Mouse (Mus musculus): Measurements from ENCODE around the gene Col4a1. TPM values are rescaled to one million over a fixed set of nuclear protein-coding genes. Genes with fewer than 3 reads are reported as not detected.

Col4a1 gene
- polyA plus RNA-seq, 1 experiment = 261 TPM

DNA sequence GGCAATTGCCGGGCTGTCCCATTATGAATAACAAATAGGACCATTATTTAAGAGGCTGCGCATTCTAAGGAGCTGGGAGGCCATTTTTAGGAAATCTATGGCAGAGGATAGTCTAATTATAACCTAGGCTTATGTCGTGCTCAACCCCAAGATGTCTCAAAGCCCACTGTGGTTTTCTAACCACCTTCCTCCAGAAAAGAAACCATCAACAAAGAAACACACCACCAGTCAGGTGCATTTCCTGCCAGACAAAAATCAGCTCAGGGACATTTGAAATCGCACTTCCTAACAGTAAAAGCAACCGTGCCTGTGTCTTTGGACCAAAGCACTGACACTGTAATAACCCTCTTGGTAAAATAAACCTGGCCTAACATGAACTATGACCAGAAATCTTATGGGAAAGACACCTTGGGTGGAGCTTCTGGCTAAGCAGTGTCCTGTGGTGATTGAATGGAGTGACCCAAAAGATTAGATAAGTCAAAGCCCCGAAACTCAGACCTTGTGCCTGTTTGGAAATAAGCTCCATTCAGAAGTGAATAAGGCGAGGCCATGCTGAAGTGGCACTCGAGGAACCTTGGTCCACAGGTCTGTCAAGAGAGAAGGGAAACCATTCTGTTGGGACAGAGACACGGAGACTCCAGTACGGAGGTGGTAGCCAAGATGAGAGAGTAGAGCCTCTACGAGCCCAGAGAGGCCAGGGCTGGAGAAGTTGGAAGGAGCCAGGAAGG lies 131.0 kb downstream of the Col4a1 start:
- no peak for DNase-seq (ENCODE audit: low spot score)

DNA sequence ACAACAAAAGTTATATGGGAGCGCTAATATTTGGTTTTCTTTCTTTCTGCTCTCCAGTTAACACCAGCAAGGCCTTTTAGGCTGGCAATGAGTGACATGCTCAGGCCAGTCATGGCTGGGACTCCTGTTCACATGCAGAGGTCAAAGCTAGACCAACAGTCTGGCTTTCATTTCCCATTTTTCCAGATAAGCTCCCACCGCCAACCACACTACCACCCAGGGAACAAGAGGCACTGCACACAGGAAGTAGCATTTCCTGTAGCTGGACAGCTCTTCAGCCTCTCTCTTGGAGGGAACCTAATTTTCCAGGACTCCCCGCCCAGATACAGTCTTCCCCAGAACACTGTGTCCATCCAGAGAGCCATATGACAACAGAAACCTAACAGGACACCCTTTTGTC lies 132.8 kb downstream of the Col4a1 start:
- no peak for DNase-seq (ENCODE audit: low spot score)

DNA sequence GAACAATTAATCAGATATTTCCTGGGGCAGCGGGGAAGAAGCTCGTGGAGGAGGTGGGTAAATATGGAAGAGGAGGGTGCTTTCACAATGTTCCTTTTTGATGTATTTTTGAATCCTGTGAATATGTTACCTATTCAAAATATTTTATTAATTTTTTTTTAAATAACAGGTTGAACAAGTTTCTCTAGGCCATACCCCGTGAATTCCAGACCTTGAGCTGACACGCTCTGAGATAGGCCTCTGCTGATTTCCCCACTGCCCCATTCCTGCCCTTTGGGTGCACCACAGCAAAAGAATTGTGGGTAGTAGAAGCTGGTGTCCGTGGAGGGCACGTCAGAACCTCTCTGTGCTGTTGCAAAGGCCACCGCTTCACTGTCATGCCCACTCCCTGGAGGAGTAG lies 136.2 kb downstream of the Col4a1 start:
- no peak for DNase-seq (ENCODE audit: low spot score)

DNA sequence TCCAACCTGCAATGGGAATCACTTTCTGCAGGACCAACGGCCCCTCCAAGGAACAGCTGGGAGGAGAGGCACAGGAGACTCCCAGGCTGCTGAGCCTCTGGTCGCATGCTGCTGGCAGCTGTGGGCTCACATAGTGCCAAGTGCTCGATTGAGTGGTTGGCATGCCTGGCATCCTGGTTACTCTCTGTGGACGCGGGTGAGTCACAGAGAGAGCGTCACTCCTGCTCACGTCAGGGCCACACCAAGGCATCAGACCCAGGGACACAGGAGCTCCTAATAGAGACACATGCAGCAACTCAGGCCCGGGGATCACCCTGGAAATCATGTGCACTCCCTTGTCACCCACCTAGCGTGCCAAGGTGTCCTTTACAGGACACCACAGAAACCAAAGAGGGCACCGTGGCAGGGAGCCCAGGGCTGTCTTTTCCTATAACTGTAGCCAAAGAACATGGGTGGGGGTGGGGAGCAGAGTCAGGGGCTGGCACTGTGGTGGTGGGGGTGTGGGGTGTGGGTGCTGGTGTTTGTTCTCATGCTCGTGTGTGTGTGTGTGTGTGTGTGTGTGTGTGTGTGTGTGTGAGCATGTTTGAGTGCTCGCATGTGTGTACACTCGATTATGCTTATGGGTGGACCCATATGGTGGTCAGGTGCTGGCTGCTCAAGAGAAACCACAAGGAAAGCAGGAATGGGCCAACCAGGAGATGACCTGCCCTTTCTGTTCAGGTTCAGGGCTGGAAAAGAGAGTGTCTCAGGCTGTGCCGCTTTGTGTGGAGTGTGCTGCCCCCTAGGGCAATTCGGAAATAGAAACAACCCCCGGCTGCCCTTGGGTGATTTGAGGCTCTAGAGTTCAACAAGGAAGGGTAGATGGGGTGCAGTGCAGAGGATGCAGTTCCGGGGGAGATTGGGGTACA lies 139.1 kb downstream of the Col4a1 start:
- DNase-seq (ENCODE audit: low spot score) = no peak

DNA sequence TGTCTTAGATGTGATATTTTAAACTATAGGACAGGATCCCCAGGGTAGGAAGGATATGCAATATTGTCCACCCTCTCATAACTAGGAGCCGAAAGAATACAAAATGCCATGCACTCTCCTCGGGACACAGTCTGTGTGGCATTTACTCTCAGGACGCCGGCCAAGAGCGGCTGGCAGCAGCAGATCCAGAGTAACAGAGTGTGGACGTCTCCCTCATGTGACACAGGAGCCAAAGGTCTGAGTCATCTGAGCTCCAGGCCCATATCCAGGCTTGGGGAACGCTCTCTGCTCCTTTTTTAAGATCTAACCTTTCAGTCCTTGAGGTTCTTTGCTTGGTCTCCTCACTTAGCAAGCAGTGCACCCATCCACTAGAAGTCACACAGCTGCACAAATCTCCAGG lies 141.1 kb downstream of the Col4a1 start:
- DNase-seq (ENCODE audit: low spot score) = no peak

DNA sequence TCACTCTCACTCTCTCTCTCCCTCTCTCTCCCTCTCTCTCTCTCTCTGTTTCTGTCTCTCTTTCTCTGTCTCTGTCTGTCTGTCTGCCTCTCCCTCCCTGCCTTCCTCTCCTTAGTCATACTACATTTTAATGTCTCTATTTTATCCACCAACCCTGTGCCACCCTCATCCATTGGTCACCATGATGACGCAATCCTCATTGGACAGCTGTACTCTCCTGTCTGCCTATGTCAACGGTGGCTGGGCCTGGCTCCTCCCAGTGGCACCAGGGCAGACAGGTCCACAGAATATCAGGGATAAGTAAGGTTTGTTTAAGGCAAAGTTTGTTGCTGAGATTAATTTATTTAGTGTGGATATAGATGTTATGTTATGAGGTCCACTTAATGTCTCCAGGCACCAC lies 143.2 kb downstream of the Col4a1 start:
- DNase-seq (ENCODE audit: low spot score) = no peak

DNA sequence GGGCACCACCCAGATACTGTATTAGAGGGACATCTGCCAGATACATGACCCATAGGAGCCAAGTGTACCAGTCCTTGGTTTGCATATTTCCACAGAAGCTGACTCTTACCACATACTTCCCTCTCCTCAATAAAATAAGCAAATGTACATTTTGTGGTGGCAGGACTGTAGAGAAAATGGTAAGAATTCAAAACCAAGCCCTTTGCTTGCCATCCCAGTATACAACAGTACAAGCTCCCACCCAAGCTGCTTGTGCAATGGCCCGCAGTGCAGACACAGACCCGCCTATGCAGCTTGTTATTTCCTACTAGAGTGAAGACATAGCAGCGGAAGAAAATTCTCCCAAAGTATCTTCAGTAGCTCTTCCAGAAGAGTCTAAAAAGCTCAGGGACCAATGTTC lies 143.8 kb downstream of the Col4a1 start:
- DNase-seq (ENCODE audit: low spot score) = no peak

DNA sequence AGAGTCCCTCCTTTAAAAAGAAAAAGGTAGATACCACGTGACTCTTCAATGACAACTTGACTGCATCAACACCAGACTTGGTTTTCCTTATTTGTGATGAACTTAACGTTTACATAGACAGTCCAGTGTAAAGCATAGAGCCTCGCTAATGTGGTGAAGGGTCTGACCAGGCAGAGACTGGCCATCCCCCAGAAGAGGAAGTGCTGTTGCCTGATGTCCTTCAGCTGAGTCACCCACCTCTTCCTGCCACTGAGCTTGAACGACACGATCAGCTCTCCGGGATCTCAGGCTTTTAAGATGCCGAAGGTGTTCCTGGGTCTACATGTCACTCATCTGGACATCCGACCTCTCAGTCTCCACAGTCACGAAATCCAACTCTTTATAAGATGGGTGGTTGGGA lies 144.7 kb downstream of the Col4a1 start:
- DNase-seq (ENCODE audit: low spot score) = no peak

DNA sequence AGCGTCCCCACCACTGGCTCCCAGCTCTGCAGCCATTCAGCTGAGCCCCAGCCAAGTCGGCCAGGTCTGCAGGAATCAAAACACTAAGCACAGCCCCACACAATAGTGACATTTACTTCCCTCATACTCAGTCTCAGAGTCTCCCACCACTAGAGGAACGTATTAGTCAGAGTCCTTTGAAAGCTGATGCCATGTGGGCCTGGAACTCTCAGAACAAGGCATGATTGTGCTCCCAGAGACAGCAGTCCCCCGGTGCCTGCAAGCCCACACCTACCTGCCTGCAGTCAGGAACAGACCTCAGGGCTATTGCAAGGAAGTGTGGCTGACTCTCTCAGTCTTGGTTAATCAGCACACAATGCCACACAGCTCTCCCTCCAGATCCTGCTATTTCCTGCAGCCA lies 147.0 kb downstream of the Col4a1 start:
- DNase-seq (ENCODE audit: low spot score) = no peak

DNA sequence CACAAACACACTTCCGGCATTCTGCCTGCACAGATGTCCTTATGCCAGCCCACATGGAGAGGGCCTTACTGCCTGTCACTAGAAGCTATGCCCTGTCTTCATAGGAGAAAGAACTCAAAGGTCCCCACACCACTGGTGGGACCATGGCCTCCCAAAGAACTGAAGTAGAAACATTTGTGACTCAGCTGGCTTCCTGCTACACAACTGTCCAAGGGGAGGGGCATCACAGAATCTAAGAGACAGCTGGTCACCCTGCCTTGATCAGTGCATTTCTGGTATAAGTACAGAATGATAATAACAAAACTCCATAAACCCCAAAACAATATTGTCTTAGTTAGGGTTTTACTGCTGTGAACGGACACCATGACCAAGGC lies 156.3 kb downstream of the Col4a1 start:
- no peak for DNase-seq (ENCODE audit: low spot score)

DNA sequence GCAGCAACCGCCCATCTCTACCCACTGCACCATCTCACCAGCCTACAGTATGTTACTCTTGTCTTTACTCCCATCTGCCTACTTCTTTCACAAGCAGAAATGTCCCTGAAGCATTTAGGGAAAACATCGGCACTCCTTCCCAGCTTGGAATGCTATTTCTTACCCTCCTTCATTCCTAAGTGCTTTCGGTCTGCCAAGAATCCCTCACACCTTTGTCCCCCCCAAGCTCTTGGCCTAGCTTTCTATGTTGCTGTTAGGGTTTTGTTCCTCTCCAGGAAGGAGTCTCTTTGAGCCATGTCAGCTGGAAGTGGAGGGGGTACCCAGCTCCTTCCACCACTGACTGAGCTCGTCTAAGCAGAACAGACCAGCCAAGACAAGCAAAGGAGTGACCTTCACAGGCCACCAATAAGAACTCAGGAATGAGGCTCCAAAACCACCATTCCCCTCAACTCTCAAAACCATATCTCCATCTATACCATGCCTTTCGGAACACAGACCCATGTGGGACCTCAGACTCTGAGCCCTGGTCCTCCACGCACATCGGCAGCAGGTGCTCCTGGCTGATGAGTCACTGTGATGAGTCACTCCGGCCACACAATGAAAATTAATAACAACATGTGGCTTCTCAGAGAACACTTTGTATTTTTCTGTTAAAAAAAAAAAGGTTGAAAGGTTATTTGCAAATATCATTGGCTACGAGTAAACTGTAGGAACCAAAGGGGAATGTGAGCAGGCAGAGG lies 156.9 kb downstream of the Col4a1 start:
- no peak for DNase-seq (ENCODE audit: low spot score)

DNA sequence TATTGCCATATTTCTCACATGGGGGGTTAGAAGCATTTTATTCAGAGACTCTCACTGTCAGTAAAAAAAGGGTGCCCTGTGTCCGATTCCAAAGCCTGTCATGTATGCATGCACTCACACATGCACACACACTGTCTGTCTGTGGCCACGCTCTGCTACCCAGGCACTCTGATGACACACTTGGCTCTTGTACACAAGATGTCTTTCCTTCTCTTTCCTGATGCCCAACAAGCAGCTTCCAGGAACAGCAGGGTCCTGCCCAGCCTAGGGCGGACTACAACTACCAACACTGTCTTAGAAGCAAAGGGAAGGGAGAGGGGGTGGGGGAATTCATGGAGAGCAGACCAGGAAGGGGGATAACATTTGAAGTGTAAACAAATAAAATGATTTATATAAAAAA lies 162.4 kb downstream of the Col4a1 start:
- no peak for DNase-seq (ENCODE audit: low spot score)

DNA sequence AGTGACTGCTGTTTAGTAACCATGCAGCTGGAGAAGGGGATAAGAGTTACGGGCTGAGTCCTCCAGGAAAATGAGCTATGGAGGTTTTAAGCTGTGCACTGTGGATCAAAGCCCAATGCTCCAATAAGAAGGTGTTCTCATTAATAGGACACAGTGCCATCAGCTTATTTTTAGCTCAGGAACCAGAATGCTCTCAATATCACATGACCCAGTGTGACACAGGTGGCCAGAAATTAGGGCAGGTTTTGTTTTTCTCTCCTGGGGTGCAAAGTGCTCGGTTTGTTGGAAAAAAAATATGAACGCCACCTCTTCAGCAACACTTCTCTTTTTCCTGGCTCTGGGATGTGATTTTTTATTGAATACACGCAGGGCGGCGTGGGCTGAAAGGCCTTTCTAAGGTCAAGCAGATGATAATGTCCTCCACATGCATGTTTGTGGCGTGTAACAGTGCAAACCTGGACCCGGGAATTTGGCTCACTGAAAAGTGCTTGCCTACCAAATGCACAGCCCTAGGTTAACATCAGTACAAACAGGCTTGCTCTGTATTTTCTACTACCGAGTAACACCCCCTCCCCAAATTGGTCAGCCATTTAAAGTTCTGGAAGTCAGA lies 163.3 kb downstream of the Col4a1 start:
- no peak for DNase-seq (ENCODE audit: low spot score)

DNA sequence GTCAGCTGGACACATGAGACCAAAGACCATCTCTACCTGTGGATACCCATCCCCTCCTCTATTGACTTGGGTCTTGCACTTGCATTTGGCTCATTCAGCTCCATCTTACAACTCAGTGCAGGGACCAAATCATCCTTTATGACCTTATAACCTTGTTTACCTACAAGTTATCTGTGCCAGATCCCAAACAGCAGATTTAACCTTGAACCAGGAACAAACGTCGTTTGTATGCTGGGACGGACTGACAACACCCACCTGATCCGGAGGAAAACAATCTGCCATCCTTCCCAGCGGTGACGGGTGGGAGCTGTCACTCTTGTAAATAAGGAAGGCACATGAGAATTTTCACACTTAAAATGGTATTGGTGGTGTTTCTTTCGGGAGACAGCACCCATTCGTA lies 163.8 kb downstream of the Col4a1 start:
- DNase-seq (ENCODE audit: low spot score) = no peak

Other genes with a start within 250 kb of the Col4a1 start
- gene Col4a2, start within 50 bp of the Col4a1 start, polyA plus RNA-seq (2012; rRNA removed) = 109 and 190 TPM in 2 replicates
- 24.9 and 29.8 TPM in 2 replicates for gene Rab20, start 165.9 kb upstream of the Col4a1 start, polyA plus RNA-seq (2012; rRNA removed)
- 120 and 154 TPM in 2 replicates for gene Naxd, start 184.7 kb upstream of the Col4a1 start, polyA plus RNA-seq (2012; rRNA removed)
- 38.5 and 42.4 TPM in 2 replicates for gene Cars2, start 238.0 kb upstream of the Col4a1 start, polyA plus RNA-seq (2012; rRNA removed)
- 41.4 and 47.0 TPM in 2 replicates for gene Ing1, start 242.7 kb upstream of the Col4a1 start, polyA plus RNA-seq (2012; rRNA removed)